Mouse (Mus musculus) embryonic fibroblast, embryonic 13.5 days (primary cell): ENCODE results near the gene Nfix.

Experiments used
- CTCF ChIP-seq: IDR thresholded peaks from 2 replicates; pipeline ENCODE4 v1.5.1; 2011; ENCODE audit warnings: mild to moderate bottlenecking, control low read depth, low read length, moderate library complexity, borderline replicate concordance; ENCODE audit not compliant: insufficient read depth
- POLR2A ChIP-seq: IDR thresholded peaks from 2 replicates; pipeline ENCODE4 v1.6.1; 2011; ENCODE audit warnings: low read depth, mild to moderate bottlenecking, control low read depth, low read length, moderate library complexity

GRCm38 (mm10) chr8:84697166-84698130 is 102.7 kb downstream of the Nfix start:
- TF ChIP-seq CTCF (no peak), POLR2A (no peak)
